Mouse (Mus musculus) liver, embryonic 14.5 days (tissue): ENCODE measurements at regions not wholly inside any gene's neighbourhood (a gene's known extent, or its start where the extent isn't known, plus 50 kb on each side); places are given as distances from the start of the nearest gene placed in this dataset.

Source experiments
- ATAC-seq: fragments of 200-750 bp; cut with Nextera tagmentation; 2 replicates; pipeline ENCODE4 v1.8.0; 2017; ENCODE audit warnings: moderate number of reproducible peaks, mild to moderate bottlenecking, moderate library complexity; ENCODE audit not compliant: insufficient read depth
- DNase-seq, 3 experiments: peaks; one replicate each; pipeline ENCODE4 v3.0.0-alpha.2; 2012 to 2013; ENCODE audit warnings: low read depth in 3 of 3, low spot score in 3 of 3
- H3K27ac ChIP-seq: fragments of 300-500 bp; sonication (generic); 2 replicates; pipeline ENCODE4 v1.5.1; 2014; ENCODE audit warnings: moderate library complexity, mild to moderate bottlenecking, control low read depth, inconsistent platforms
- H3K27me3 ChIP-seq: fragments of 300-500 bp; sonication (generic); 2 replicates; pipeline ENCODE4 v1.6.1; 2014; ENCODE audit warnings: mild to moderate bottlenecking, low read length, moderate library complexity; ENCODE audit not compliant: control insufficient read depth, insufficient read depth
- H3K36me3 ChIP-seq: fragments of 300-500 bp; sonication (generic); replicated peaks from 2 replicates; pipeline ENCODE4 v1.6.1; 2014; ENCODE audit warnings: low read depth; ENCODE audit not compliant: control insufficient read depth, insufficient read depth
- H3K4me1 ChIP-seq, 2 experiments: fragments of 200-500 bp in 1 of 2; fragments of 300-500 bp in 1 of 2; sonication (generic) in 1 of 2; replicated peaks; 2 replicates each; pipeline ENCODE4 v1.6.1; 2012 to 2014; ENCODE audit warnings: antibody characterized with exemption in 1 of 2, inconsistent platforms in 1 of 2, low read length in 1 of 2; ENCODE audit not compliant: control insufficient read depth in 2 of 2, insufficient read depth in 2 of 2
- H3K4me2 ChIP-seq: fragments of 300-500 bp; sonication (generic); 2 replicates; pipeline ENCODE4 v1.6.1; 2014; ENCODE audit warnings: low read depth, mild to moderate bottlenecking, control low read depth, moderate library complexity
- H3K4me3 ChIP-seq, 2 experiments: fragments of 200-500 bp in 1 of 2; fragments of 300-500 bp in 1 of 2; sonication (generic) in 1 of 2; 2 replicates each; pipeline ENCODE4 v1.5.1; 2012 to 2014; ENCODE audit warnings: low read depth in 2 of 2, low read length in 2 of 2, mild to moderate bottlenecking in 2 of 2, control low read depth in 1 of 2, inconsistent platforms in 1 of 2, moderate library complexity in 1 of 2; ENCODE audit not compliant: insufficient read depth in 1 of 2
- H3K9ac ChIP-seq: fragments of 300-500 bp; sonication (generic); replicated peaks from 2 replicates; pipeline ENCODE4 v1.6.1; 2014; ENCODE audit warnings: mild to moderate bottlenecking, control low read depth, moderate library complexity
- H3K9me3 ChIP-seq: fragments of 300-500 bp; sonication (generic); 2 replicates; pipeline ENCODE4 v1.6.1; 2016; ENCODE audit warnings: low read length, mixed read lengths; ENCODE audit not compliant: control insufficient read depth
- CTCF ChIP-seq: IDR thresholded peaks from 2 replicates; pipeline ENCODE4 v1.5.1; 2016; ENCODE audit warnings: antibody characterized with exemption, low read depth, control low read depth
- EP300 ChIP-seq: IDR thresholded peaks from 2 replicates; pipeline ENCODE4 v1.6.1; 2016; ENCODE audit warnings: antibody characterized with exemption, low read depth
- WGBS: fragments of 180-500 bp; shearing (Covaris S2); extraction: QIAGEN DNeasy Blood & Tissue Kit; methylation state at CpG from one replicate; pipeline ENCODE4 v1.1.7; 2014; ENCODE audit not compliant: insufficient replicate concordance; 5-methylcytosine and 5-hydroxymethylcytosine counted together

DNA sequence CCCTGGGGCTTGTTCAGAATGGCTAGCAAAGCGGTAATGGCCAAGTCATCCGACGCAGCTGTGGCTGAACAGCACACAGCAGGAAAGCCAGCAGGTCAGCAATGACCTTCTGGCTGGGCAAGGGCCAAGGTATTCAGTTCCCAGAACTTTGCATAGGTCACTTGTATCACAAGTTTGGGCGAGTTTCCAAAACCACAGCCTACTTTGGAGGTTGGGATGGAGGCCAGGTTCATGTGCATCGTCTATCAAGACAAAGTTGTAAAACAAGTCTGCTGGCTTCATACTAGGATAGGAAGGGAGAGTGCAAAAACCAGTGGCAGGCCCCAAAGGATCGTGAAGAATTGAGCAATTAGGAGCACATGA, 639.8 kb upstream of the Vstm2b start:
- TF ChIP-seq CTCF (no peak), EP300 (no peak)
- H3K27me3 ChIP-seq, result no peaks in the 10 kb centered on the region
- ATAC-seq, result no peak
- no peak overlapping the region for H3K4me2 ChIP-seq
- WGBS, result 60% methylated on average over 6 of the region's 6 CpGs
- H3K9ac ChIP-seq, result no peak overlapping the region
- DNase-seq, result no peak
- no peak overlapping the region for H3K27ac ChIP-seq
- no peak overlapping the region for H3K4me3 ChIP-seq
- H3K9me3 ChIP-seq, result no peaks in the 10 kb centered on the region
- H3K36me3 ChIP-seq, result no peaks in the 10 kb centered on the region
- no peaks in the 10 kb centered on the region for H3K4me1 ChIP-seq

DNA sequence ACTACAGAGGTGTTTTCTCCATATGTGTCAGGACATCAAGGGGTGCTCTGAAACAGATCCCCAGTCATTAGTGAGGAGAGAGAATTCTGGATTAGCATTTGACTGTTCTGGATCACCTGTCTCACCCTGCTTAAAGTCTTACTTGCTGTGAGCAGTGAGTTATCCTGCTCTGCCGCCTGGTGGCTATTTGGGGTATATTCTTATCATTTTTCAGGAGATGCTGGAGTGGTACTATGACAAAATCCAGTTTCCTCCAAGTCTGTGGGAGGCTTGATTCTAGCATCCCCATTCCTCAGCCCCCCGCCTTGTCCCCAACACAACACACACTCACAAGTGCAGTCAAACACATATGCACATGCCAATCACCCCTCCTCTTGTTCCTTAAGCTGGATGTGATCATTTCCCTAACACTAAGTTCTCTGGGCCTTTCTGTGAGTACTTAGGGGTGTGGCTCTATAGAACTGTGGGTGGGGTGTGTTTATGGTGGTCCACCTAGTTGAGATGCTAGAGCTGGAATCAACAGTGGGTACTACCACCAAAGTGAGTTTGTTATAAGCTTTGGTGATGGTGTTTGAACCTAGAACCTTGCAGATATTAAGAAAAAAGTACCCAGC, 624.6 kb upstream of the Vstm2b start:
- H3K27ac ChIP-seq, result no peak overlapping the region
- DNase-seq, result no peak
- WGBS, result 13% methylated on average over 2 of the region's 2 CpGs

DNA sequence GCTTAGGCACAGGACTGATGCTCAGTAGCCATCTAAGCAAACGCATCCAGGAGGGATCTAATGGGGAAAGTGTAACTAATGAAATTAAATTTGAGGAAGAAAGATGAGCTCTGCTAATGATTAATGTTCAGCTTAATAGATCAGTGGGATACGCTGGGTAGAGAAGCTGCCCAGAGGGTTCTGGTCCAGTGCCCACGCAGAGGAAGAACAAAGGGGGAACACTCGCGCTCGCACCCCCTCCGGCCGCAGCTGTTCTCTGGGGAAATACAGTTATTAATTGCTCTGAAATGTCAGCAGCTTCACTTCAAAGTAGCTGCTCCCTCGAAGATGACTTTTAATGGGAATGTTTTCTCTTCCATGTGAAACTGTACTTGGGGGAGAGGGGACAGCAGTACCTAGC, 623.0 kb upstream of the Vstm2b start:
- no peaks in the 10 kb centered on the region for H3K4me1 ChIP-seq
- no peak for ATAC-seq
- no peak overlapping the region for H3K4me3 ChIP-seq
- no peak overlapping the region for H3K9ac ChIP-seq
- H3K9me3 ChIP-seq, result no peaks in the 10 kb centered on the region
- no peak overlapping the region for H3K27ac ChIP-seq
- TF ChIP-seq EP300 (no peak), CTCF (no peak)
- no peaks in the 10 kb centered on the region for H3K27me3 ChIP-seq
- DNase-seq, result no peak
- no peaks in the 10 kb centered on the region for H3K36me3 ChIP-seq
- H3K4me2 ChIP-seq, result no peak overlapping the region
- WGBS, result 78% methylated on average over 9 of the region's 9 CpGs

More for the DNA sequence above, 624.6 kb upstream of the Vstm2b start:
- TF ChIP-seq CTCF (peak; percentile 40; the same call in 1 of the 2 replicates), EP300 (no peak)
- Histone ChIP-seq H3K9ac (no peak overlapping the region), H3K9me3 (no peaks in the 10 kb centered on the region), H3K4me2 (no peak overlapping the region), H3K4me3 (no peak overlapping the region), H3K4me1 (no peaks in the 10 kb centered on the region), H3K27me3 (no peaks in the 10 kb centered on the region), H3K36me3 (no peaks in the 10 kb centered on the region)
- ATAC-seq, result no peak

GRCm38 (mm10) chr7:40275658-40276057, 622.5 kb upstream of the Vstm2b start:
- ATAC-seq (no peak), DNase-seq (no peak)
- Histone ChIP-seq H3K9ac (no peak overlapping the region), H3K27me3 (no peaks in the 10 kb centered on the region), H3K27ac (no peak overlapping the region), H3K36me3 (no peaks in the 10 kb centered on the region), H3K4me2 (no peak overlapping the region), H3K4me1 (no peaks in the 10 kb centered on the region), H3K4me3 (no peak overlapping the region), H3K9me3 (no peaks in the 10 kb centered on the region)
- TF ChIP-seq EP300 (no peak), CTCF (no peak)
- 43% methylated on average over 4 of the region's 4 CpGs for WGBS

- no peak overlapping the region for H3K4me3 ChIP-seq
- H3K9me3 ChIP-seq, result no peaks in the 10 kb centered on the region
- DNase-seq (no peak), ATAC-seq (no peak)
- H3K27ac ChIP-seq, result no peak overlapping the region
- no peaks in the 10 kb centered on the region for H3K4me1 ChIP-seq
- TF ChIP-seq CTCF, result no peak
- WGBS, result 43% methylated on average over 5 of the region's 5 CpGs
- H3K27me3 ChIP-seq, result no peaks in the 10 kb centered on the region
- H3K4me2 ChIP-seq, result no peak overlapping the region
- no peaks in the 10 kb centered on the region for H3K36me3 ChIP-seq
- H3K9ac ChIP-seq, result no peak overlapping the region
These were observed 622.0 kb upstream of the Vstm2b start for GRCm38 (mm10) chr7:40276116-40276515.
